Mouse (Mus musculus) midbrain, embryonic 16.5 days (tissue): ENCODE measurements at regions not wholly inside any gene's neighbourhood (a gene's known extent, or its start where the extent isn't known, plus 50 kb on each side); places are given as distances from the start of the nearest gene placed in this dataset.

Source experiments
- ATAC-seq: fragments of 200-750 bp; cut with Nextera tagmentation; 2 replicates; pipeline ENCODE4 v1.8.0; 2017; ENCODE audit warnings: moderate TSS enrichment
- H3K27ac ChIP-seq: fragments of 300-500 bp; sonication (generic); 2 replicates; pipeline ENCODE4 v1.5.1; 2014; ENCODE audit warnings: mild to moderate bottlenecking, low read length, mixed read lengths
- H3K27me3 ChIP-seq: fragments of 300-500 bp; sonication (generic); 2 replicates; pipeline ENCODE4 v1.6.1; 2014; ENCODE audit warnings: low read depth, low read length, mixed read lengths; ENCODE audit not compliant: control insufficient read depth, insufficient read depth
- H3K36me3 ChIP-seq: fragments of 300-500 bp; sonication (generic); 2 replicates; pipeline ENCODE4 v1.6.1; 2014; ENCODE audit warnings: mild to moderate bottlenecking, low read length, moderate library complexity, mixed read lengths; ENCODE audit not compliant: control insufficient read depth, insufficient read depth
- H3K4me1 ChIP-seq: fragments of 300-500 bp; sonication (generic); 2 replicates; pipeline ENCODE4 v1.6.1; 2014; ENCODE audit warnings: mild to moderate bottlenecking, low read length, mixed read lengths; ENCODE audit not compliant: control insufficient read depth, insufficient read depth
- H3K4me2 ChIP-seq: fragments of 300-500 bp; sonication (generic); 2 replicates; pipeline ENCODE4 v1.6.1; 2014; ENCODE audit warnings: mild to moderate bottlenecking, low read length, mixed read lengths
- H3K4me3 ChIP-seq: fragments of 300-500 bp; sonication (generic); 2 replicates; pipeline ENCODE4 v1.5.1; 2014; ENCODE audit warnings: low read depth, mild to moderate bottlenecking, low read length, moderate library complexity, mixed read lengths
- H3K9ac ChIP-seq: fragments of 300-500 bp; sonication (generic); 2 replicates; pipeline ENCODE4 v1.6.1; 2014; ENCODE audit warnings: low read depth, low read length, mixed read lengths
- H3K9me3 ChIP-seq: fragments of 300-500 bp; sonication (generic); replicated peaks from 2 replicates; pipeline ENCODE4 v1.6.1; 2014; ENCODE audit warnings: mild to moderate bottlenecking, low read length, mixed read lengths; ENCODE audit not compliant: control insufficient read depth, poor library complexity, severe bottlenecking
- WGBS: fragments of 180-500 bp; shearing (Covaris S2); extraction: QIAGEN DNeasy Blood & Tissue Kit; methylation state at CpG from one replicate; pipeline ENCODE4 v1.1.7; 2014; 5-methylcytosine and 5-hydroxymethylcytosine counted together

GRCm38 (mm10) chr5:85753109-85753508 lies 312.3 kb downstream of the Cenpc1 start:
- H3K4me3 ChIP-seq: no peak overlapping the region
- H3K27ac ChIP-seq: no peak overlapping the region
- no peaks in the 10 kb centered on the region for H3K27me3 ChIP-seq
- ATAC-seq: no peak
- H3K4me2 ChIP-seq: no peak overlapping the region
- H3K4me1 ChIP-seq: peaks cover 3% of the 10 kb centered on the region; the same call in 1 of the 2 replicates
- no peaks in the 10 kb centered on the region for H3K9me3 ChIP-seq
- H3K9ac ChIP-seq: no peak overlapping the region
- no peaks in the 10 kb centered on the region for H3K36me3 ChIP-seq
- 58% methylated on average over 3 of the region's 3 CpGs for WGBS

- peaks cover 3% of the 10 kb centered on the region; the same call in 1 of the 2 replicates for H3K4me1 ChIP-seq
- WGBS: 55% methylated on average over 2 of the region's 2 CpGs
These were observed 313.7 kb downstream of the Cenpc1 start for GRCm38 (mm10) chr5:85751649-85752048.

GRCm38 (mm10) chr5:85750893-85751292 lies 314.5 kb downstream of the Cenpc1 start:
- H3K36me3 ChIP-seq: no peaks in the 10 kb centered on the region
- no peaks in the 10 kb centered on the region for H3K9me3 ChIP-seq
- H3K4me1 ChIP-seq: peaks cover 3% of the 10 kb centered on the region; the same call in 1 of the 2 replicates
- no peak overlapping the region for H3K9ac ChIP-seq
- H3K4me3 ChIP-seq: no peak overlapping the region
- H3K4me2 ChIP-seq: no peak overlapping the region
- 29% methylated on average over 1 of the region's 1 CpGs for WGBS
- no peaks in the 10 kb centered on the region for H3K27me3 ChIP-seq
- ATAC-seq: no peak
- no peak overlapping the region for H3K27ac ChIP-seq

More at GRCm38 (mm10) chr5:85751649-85752048, 313.7 kb downstream of the Cenpc1 start:
- Histone ChIP-seq H3K9ac (no peak overlapping the region), H3K36me3 (no peaks in the 10 kb centered on the region), H3K4me2 (no peak overlapping the region), H3K27me3 (no peaks in the 10 kb centered on the region), H3K27ac (no peak overlapping the region), H3K9me3 (no peaks in the 10 kb centered on the region), H3K4me3 (no peak overlapping the region)
- ATAC-seq: peak; percentile 58

- Histone ChIP-seq H3K4me3 (no peak overlapping the region), H3K9ac (no peak overlapping the region), H3K27me3 (no peaks in the 10 kb centered on the region), H3K4me1 (no peaks in the 10 kb centered on the region; the same call in 1 of the 2 replicates), H3K4me2 (no peak overlapping the region), H3K36me3 (no peaks in the 10 kb centered on the region), H3K27ac (no peak overlapping the region), H3K9me3 (no peaks in the 10 kb centered on the region)
- ATAC-seq: no peak
- WGBS: 27% methylated on average over 3 of the region's 3 CpGs
These were observed 335.8 kb downstream of the Cenpc1 start for GRCm38 (mm10) chr5:85729613-85730012.

- no peaks in the 10 kb centered on the region for H3K9me3 ChIP-seq
- no peaks in the 10 kb centered on the region for H3K27me3 ChIP-seq
- WGBS: 76% methylated on average over 9 of the region's 9 CpGs
- no peak overlapping the region for H3K4me3 ChIP-seq
- ATAC-seq: peak; percentile 32; the same call in 1 of the 2 replicates
- no peak overlapping the region for H3K27ac ChIP-seq
- no peaks in the 10 kb centered on the region for H3K4me1 ChIP-seq
- no peaks in the 10 kb centered on the region for H3K36me3 ChIP-seq
- no peak overlapping the region for H3K9ac ChIP-seq
- no peak overlapping the region for H3K4me2 ChIP-seq
These were observed 358.0 kb downstream of the Cenpc1 start for GRCm38 (mm10) chr5:85707345-85707744.

- H3K4me3 ChIP-seq: no peak overlapping the region
- 20% methylated on average over 1 of the region's 1 CpGs for WGBS
- no peaks in the 10 kb centered on the region for H3K27me3 ChIP-seq
- no peak overlapping the region for H3K27ac ChIP-seq
- H3K9me3 ChIP-seq: no peaks in the 10 kb centered on the region
- ATAC-seq: no peak
- no peak overlapping the region for H3K9ac ChIP-seq
- H3K4me1 ChIP-seq: no peaks in the 10 kb centered on the region
- H3K36me3 ChIP-seq: no peaks in the 10 kb centered on the region
- H3K4me2 ChIP-seq: no peak overlapping the region
These were observed 358.8 kb downstream of the Cenpc1 start for GRCm38 (mm10) chr5:85706598-85706997.

- Histone ChIP-seq H3K27ac (no peak overlapping the region), H3K27me3 (no peaks in the 10 kb centered on the region), H3K9ac (no peak overlapping the region), H3K36me3 (no peaks in the 10 kb centered on the region), H3K4me1 (no peaks in the 10 kb centered on the region), H3K9me3 (no peaks in the 10 kb centered on the region), H3K4me2 (no peak overlapping the region), H3K4me3 (no peak overlapping the region)
- WGBS: 16% methylated on average over 3 of the region's 3 CpGs
- ATAC-seq: no peak
These were observed 359.3 kb downstream of the Cenpc1 start for GRCm38 (mm10) chr5:85706084-85706483.

- no peak overlapping the region for H3K27ac ChIP-seq
- no peak overlapping the region for H3K9ac ChIP-seq
- no peak overlapping the region for H3K4me3 ChIP-seq
- H3K27me3 ChIP-seq: no peaks in the 10 kb centered on the region
- no peak overlapping the region for H3K4me2 ChIP-seq
- H3K4me1 ChIP-seq: no peaks in the 10 kb centered on the region
- ATAC-seq: no peak
- 90% methylated on average over 4 of the region's 4 CpGs for WGBS
- no peaks in the 10 kb centered on the region for H3K36me3 ChIP-seq
- H3K9me3 ChIP-seq: no peaks in the 10 kb centered on the region
These were observed 387.5 kb downstream of the Cenpc1 start for GRCm38 (mm10) chr5:85677872-85678271.

- Histone ChIP-seq H3K9ac (no peak overlapping the region), H3K4me2 (no peak overlapping the region), H3K4me1 (no peaks in the 10 kb centered on the region), H3K27ac (no peak overlapping the region), H3K27me3 (no peaks in the 10 kb centered on the region), H3K36me3 (no peaks in the 10 kb centered on the region), H3K4me3 (no peak overlapping the region), H3K9me3 (no peaks in the 10 kb centered on the region)
- WGBS: 82% methylated on average over 1 of the region's 1 CpGs
- no peak for ATAC-seq
These were observed 394.3 kb downstream of the Cenpc1 start for GRCm38 (mm10) chr5:85671121-85671520.
